Mouse (Mus musculus) heart, adult 18-20 months (tissue): ENCODE data around the gene Atf3. TPM values are rescaled to one million over a fixed set of nuclear protein-coding genes. Genes with fewer than 3 reads are reported as not detected.

Experiments used
- DNase-seq, 2 experiments: peaks; one replicate each; pipeline ENCODE4 v3.0.0; 2021 to 2022; ENCODE audit warnings: mixed read lengths in 1 of 2
- total RNA-seq, 2 experiments: library from RNA; stranded (reverse); gene quantifications; 2 replicates each; pipeline ENCODE4 v1.2.3; 2021

The Atf3 gene
- total RNA-seq, 2 experiments from 2014 or later: 11.7 to 19.1 TPM

GRCm38 (mm10) chr1:191230355-191230931 is 12.6 kb upstream of the Atf3 start:
- peak in 1 of 2 experiments; percentile 10 for DNase-seq

GRCm38 (mm10) chr1:191226570-191226969 is 8.7 kb upstream of the Atf3 start:
- no peak for DNase-seq

- no peak for DNase-seq
These were observed 7.9 kb upstream of the Atf3 start for GRCm38 (mm10) chr1:191225771-191226170.

- DNase-seq: peak in 1 of 2 experiments; percentile 53
These were observed 7.3 kb upstream of the Atf3 start for GRCm38 (mm10) chr1:191224981-191225703.

- DNase-seq: peak; percentile 96 to 97
These were observed 6.6 kb upstream of the Atf3 start for GRCm38 (mm10) chr1:191224302-191224980.

GRCm38 (mm10) chr1:191223930-191224301 is 6.1 kb upstream of the Atf3 start:
- no peak for DNase-seq

- DNase-seq: no peak
These were observed 4.2 kb upstream of the Atf3 start for GRCm38 (mm10) chr1:191222031-191222430.

- no peak for DNase-seq
These were observed 2.7 kb upstream of the Atf3 start for GRCm38 (mm10) chr1:191220588-191220987.

- DNase-seq: no peak
These were observed 1.9 kb upstream of the Atf3 start for GRCm38 (mm10) chr1:191219748-191220147.

- no peak for DNase-seq
These were observed 744 bp upstream of the Atf3 start for GRCm38 (mm10) chr1:191218583-191218982.

- DNase-seq: no peak
These were observed 1.8 kb downstream of the Atf3 start for GRCm38 (mm10) chr1:191215776-191216661.

- no peak for DNase-seq
These were observed 6.7 kb downstream of the Atf3 start for GRCm38 (mm10) chr1:191211096-191211495.

GRCm38 (mm10) chr1:191205791-191206190 is 12.0 kb downstream of the Atf3 start:
- DNase-seq: no peak

GRCm38 (mm10) chr1:191204876-191205275 is 13.0 kb downstream of the Atf3 start:
- no peak for DNase-seq

- no peak for DNase-seq
These were observed 14.3 kb downstream of the Atf3 start for GRCm38 (mm10) chr1:191203496-191203895.

- DNase-seq: no peak
These were observed 15.5 kb downstream of the Atf3 start for GRCm38 (mm10) chr1:191202208-191202952.

GRCm38 (mm10) chr1:191200816-191201602 is 16.8 kb downstream of the Atf3 start:
- peak in 1 of 2 experiments; percentile 80 for DNase-seq

- DNase-seq: peak in 1 of 2 experiments; percentile 54
These were observed 19.9 kb downstream of the Atf3 start for GRCm38 (mm10) chr1:191197916-191198315.

GRCm38 (mm10) chr1:191196016-191196415 is 21.8 kb downstream of the Atf3 start:
- no peak for DNase-seq

- peak; percentile 30 to 61 for DNase-seq
These were observed 24.0 kb downstream of the Atf3 start for GRCm38 (mm10) chr1:191193657-191194424.
